Mouse (Mus musculus): ENCODE measurements around the gene Bicra.

- TF ChIP-seq CTCF (IDR thresholded peaks at IDR 0.05; ENCODE audit: low read depth, low read length) (no peak), GATA1 (IDR thresholded peaks at IDR 0.05; ENCODE audit: borderline replicate concordance, low read length) (no peak)
Measured at GRCm38 (mm10) chr7:15960691-15961090, 87.0 kb downstream of the Bicra start.
